In genomic region chr7:122497516-122497915, GRCm38 (mm10) we compare ENCODE assay signal across 26 mouse cellular contexts.
A peak's percentile ranks its signal among the peaks of the same experiment; 100 is the strongest.
DNase-seq lines count a peak whose midpoint lies in the region; ATAC-seq lines count a peak whose summit lies in the region.
"Had no signal": no experiment of that assay in that cellular context is flagged by ENCODE, and none has a peak within 500 bp of the region (broad histone marks: within the 10 kb centered on the region; RNA-seq: fewer than 3 reads in every experiment).

No protein-coding gene starts in this region.

- H3K9ac ChIP-seq in forebrain, embryonic 14.5 days (ENCODE audit: low read length): no peak overlapping the region
- H3K9ac ChIP-seq: embryonic facial prominence, embryonic 12.5 days; embryonic facial prominence, embryonic 15.5 days; forebrain, embryonic 15.5 days; heart, embryonic 13.5 days; hindbrain, embryonic 14.5 days had no signal

- no peak overlapping the region for H3K4me3 ChIP-seq in forebrain, embryonic 14.5 days (ENCODE audit: low read depth, low read length)
- H3K4me3 ChIP-seq: embryonic facial prominence, embryonic 12.5 days; embryonic facial prominence, embryonic 15.5 days; forebrain, embryonic 15.5 days; heart, adult 2 months; heart, embryonic 10.5 days; heart, embryonic 13.5 days had no signal

- DNase-seq in adrenal gland, adult 2 months: peak; percentile 47
- DNase-seq in adrenal gland, postnatal 25 days: no peak
- peak; percentile 44 for DNase-seq in MN1 (ENCODE audit: low spot score)
- DNase-seq in adrenal gland, postnatal 14 days: peak; percentile 18
- DNase-seq in forebrain, embryonic 14.5 days (ENCODE audit: low spot score): no peak
- no peak for DNase-seq in gastrocnemius, postnatal 25 days
- DNase-seq: cerebellum, adult 11 months; cerebellum, adult 2 months; cerebellum, adult 9-11 months; cerebellum, postnatal 25 days; gastrocnemius, postnatal 36 days; heart, adult 2 months; heart, postnatal 14 days; heart, postnatal 4 days; kidney, adult 18-20 months had no signal

- WGBS in forebrain, embryonic 14.5 days: 86% methylated on average over 8 of the region's 8 CpGs

- H3K4me1 ChIP-seq in forebrain, embryonic 14.5 days (ENCODE audit: control insufficient read depth, insufficient read depth, low read length): no peaks in the 10 kb centered on the region
- H3K4me1 ChIP-seq: embryonic facial prominence, embryonic 12.5 days; embryonic facial prominence, embryonic 15.5 days; heart, embryonic 10.5 days; heart, embryonic 13.5 days had no signal

- H3K9me3 ChIP-seq in forebrain, embryonic 14.5 days (replicated peaks; ENCODE audit: control insufficient read depth, low read length): no peaks in the 10 kb centered on the region
- H3K9me3 ChIP-seq: embryonic facial prominence, embryonic 12.5 days; embryonic facial prominence, embryonic 15.5 days; forebrain, embryonic 15.5 days; heart, embryonic 10.5 days; heart, embryonic 13.5 days had no signal

- H3K36me3 ChIP-seq in forebrain, embryonic 14.5 days (ENCODE audit: control insufficient read depth, insufficient read depth, low read length): no peaks in the 10 kb centered on the region
- H3K36me3 ChIP-seq: embryonic facial prominence, embryonic 12.5 days; embryonic facial prominence, embryonic 15.5 days; forebrain, embryonic 15.5 days; heart, embryonic 10.5 days; heart, embryonic 13.5 days had no signal

- H3K4me2 ChIP-seq in forebrain, embryonic 14.5 days (ENCODE audit: low read length): no peak overlapping the region
- H3K4me2 ChIP-seq: embryonic facial prominence, embryonic 12.5 days; embryonic facial prominence, embryonic 15.5 days; forebrain, embryonic 15.5 days; heart, embryonic 13.5 days; hindbrain, embryonic 14.5 days had no signal

- no peak overlapping the region for H3K27ac ChIP-seq in forebrain, embryonic 14.5 days (ENCODE audit: low read depth, low read length)
- H3K27ac ChIP-seq: embryonic facial prominence, embryonic 12.5 days; embryonic facial prominence, embryonic 15.5 days; forebrain, embryonic 15.5 days; heart, adult 2 months; heart, embryonic 10.5 days; heart, embryonic 13.5 days; hindbrain, embryonic 14.5 days; hindbrain, postnatal 0 days had no signal

- no peak for ATAC-seq in forebrain, embryonic 14.5 days
- ATAC-seq: activated CD4-positive, CD25-positive, alpha-beta regulatory T cell, adult 4 months; CD4-positive, CD25-positive, alpha-beta regulatory T cell, adult 4 months; forebrain, embryonic 15.5 days; hindbrain, postnatal 0 days; inflammation-experienced regulatory T-cells, adult 6 months; intestine, embryonic 16.5 days had no signal

- H3K27me3 ChIP-seq in forebrain, embryonic 14.5 days (replicated peaks; ENCODE audit: control insufficient read depth, insufficient read depth, low read length): no peaks in the 10 kb centered on the region
- H3K27me3 ChIP-seq: embryonic facial prominence, embryonic 12.5 days; embryonic facial prominence, embryonic 15.5 days; forebrain, embryonic 15.5 days had no signal

Comparison
In these comparisons a context has a peak if more than half of its experiments do, and no peak if none do; other contexts are left out.
1. DNase-seq: peak in adrenal gland, adult 2 months (single experiment), MN1 (single experiment) and adrenal gland, postnatal 14 days (single experiment); none in adrenal gland, postnatal 25 days (single experiment), forebrain, embryonic 14.5 days (single experiment) and gastrocnemius, postnatal 25 days (single experiment).